Mouse (Mus musculus) MEL (cell line): ENCODE measurements around the gene Kcnab1. TPM values are rescaled to one million over a fixed set of nuclear protein-coding genes. Genes with fewer than 3 reads are reported as not detected.

Experiments used
- DNase-seq: peaks from one replicate; pipeline ENCODE4 v3.0.0; 2011; ENCODE audit warnings: low read depth, low spot score
- H3K27ac ChIP-seq: 2 replicates; pipeline ENCODE4 v1.5.1; 2012; ENCODE audit warnings: low read depth, mild to moderate bottlenecking, control low read depth, low read length, moderate library complexity; ENCODE audit not compliant: control insufficient read depth
- H3K27me3 ChIP-seq, 2 experiments: fragments of 150-350 bp in 1 of 2; sonication (generic) in 1 of 2; 2 replicates each; pipeline ENCODE4 v1.6.1; 2012; ENCODE audit warnings: low read length in 2 of 2, mild to moderate bottlenecking in 2 of 2, improper control_type of control experiment in 1 of 2, moderate library complexity in 1 of 2; ENCODE audit not compliant: insufficient read depth in 2 of 2, control insufficient read depth in 1 of 2
- H3K36me3 ChIP-seq, 2 experiments: 2 replicates each; pipeline ENCODE4 v1.6.1; 2012 to 2014; ENCODE audit warnings: low read length in 2 of 2, improper control_type of control experiment in 1 of 2, inconsistent platforms in 1 of 2, mild to moderate bottlenecking in 1 of 2; ENCODE audit not compliant: insufficient read depth in 2 of 2, control insufficient read depth in 1 of 2
- H3K4me1 ChIP-seq, 2 experiments: fragments of 150-350 bp in 1 of 2; sonication (generic) in 1 of 2; 2 replicates each; pipeline ENCODE4 v1.6.1; 2012; ENCODE audit warnings: low read length in 2 of 2, improper control_type of control experiment in 1 of 2, mild to moderate bottlenecking in 1 of 2; ENCODE audit not compliant: insufficient read depth in 2 of 2, control insufficient read depth in 1 of 2
- H3K4me3 ChIP-seq, 2 experiments: fragments of 150-350 bp in 1 of 2; sonication (generic) in 1 of 2; 2 replicates each; pipeline ENCODE4 v1.5.1; 2012; ENCODE audit warnings: low read depth in 2 of 2, low read length in 2 of 2, mild to moderate bottlenecking in 2 of 2, moderate library complexity in 2 of 2, control low read depth in 1 of 2, improper control_type of control experiment in 1 of 2; ENCODE audit not compliant: control insufficient read depth in 1 of 2, insufficient read depth in 1 of 2
- H3K79me2 ChIP-seq: 2 replicates; pipeline ENCODE4 v1.6.1; 2012; ENCODE audit warnings: mild to moderate bottlenecking, low read length, moderate library complexity; ENCODE audit not compliant: control insufficient read depth, poor library complexity, insufficient read depth
- H3K9ac ChIP-seq: 2 replicates; pipeline ENCODE4 v1.6.1; 2012; ENCODE audit warnings: low read depth, mild to moderate bottlenecking, control low read depth, low read length, moderate library complexity; ENCODE audit not compliant: control insufficient read depth, poor library complexity, severe bottlenecking
- H3K9me3 ChIP-seq: fragments of 150-350 bp; sonication (generic); replicated peaks from 2 replicates; pipeline ENCODE4 v1.6.1; 2012; ENCODE audit warnings: mild to moderate bottlenecking, low read length, improper control_type of control experiment, moderate library complexity; ENCODE audit not compliant: insufficient read depth
- CHD1 ChIP-seq: IDR thresholded peaks from 2 replicates; pipeline ENCODE4 v1.6.1; 2012; ENCODE audit warnings: low read depth, mild to moderate bottlenecking, inconsistent platforms, low read length, improper control_type of control experiment
- CHD2 ChIP-seq: IDR thresholded peaks from 2 replicates; pipeline ENCODE4 v1.6.1; 2011; ENCODE audit warnings: low read length, improper control_type of control experiment
- CTCF ChIP-seq, 3 experiments: IDR thresholded peaks in 2 of 3; conservative IDR thresholded peaks in 1 of 3; 2 replicates each; pipeline ENCODE4 v1.5.1; 2011 to 2012; ENCODE audit warnings: low read length in 3 of 3, low read depth in 2 of 3, mild to moderate bottlenecking in 2 of 3, improper control_type of control experiment in 1 of 3, inconsistent platforms in 1 of 3, mixed read lengths in 1 of 3, moderate library complexity in 1 of 3; ENCODE audit not compliant: control insufficient read depth in 1 of 3, insufficient read depth in 1 of 3, poor library complexity in 1 of 3, severe bottlenecking in 1 of 3
- GABPA ChIP-seq: IDR thresholded peaks from 2 replicates; pipeline ENCODE4 v1.6.1; 2012; ENCODE audit warnings: low read depth, mild to moderate bottlenecking, inconsistent platforms, low read length, improper control_type of control experiment, moderate library complexity
- GATA1 ChIP-seq: IDR thresholded peaks from 2 replicates; pipeline ENCODE4 v1.6.1; 2011; ENCODE audit warnings: low read depth, low read length, improper control_type of control experiment
- JUND ChIP-seq: IDR thresholded peaks from 2 replicates; pipeline ENCODE4 v1.6.1; 2011; ENCODE audit warnings: low read depth, mild to moderate bottlenecking, improper control_type of control experiment, low read length
- KAT2A ChIP-seq: conservative IDR thresholded peaks from 2 replicates; pipeline ENCODE4 v1.6.1; 2012; ENCODE audit warnings: low read depth, low read length, improper control_type of control experiment, inconsistent platforms
- MAZ ChIP-seq: IDR thresholded peaks from 2 replicates; pipeline ENCODE4 v1.6.1; 2012; ENCODE audit warnings: low read depth, mild to moderate bottlenecking, inconsistent platforms, low read length, improper control_type of control experiment
- MXI1 ChIP-seq: IDR thresholded peaks from 2 replicates; pipeline ENCODE4 v1.6.1; 2011; ENCODE audit warnings: mild to moderate bottlenecking, low read depth, low read length, improper control_type of control experiment
- MYB ChIP-seq: IDR thresholded peaks from 2 replicates; pipeline ENCODE4 v1.6.1; 2011; ENCODE audit warnings: mild to moderate bottlenecking, low read depth, low read length, improper control_type of control experiment
- NELFE ChIP-seq: IDR thresholded peaks from 2 replicates; pipeline ENCODE4 v1.6.1; 2011; ENCODE audit warnings: low read depth, low read length, improper control_type of control experiment
- NRF1 ChIP-seq: IDR thresholded peaks from 2 replicates; pipeline ENCODE4 v1.6.1; 2014; ENCODE audit warnings: low read depth, mild to moderate bottlenecking, inconsistent platforms, low read length, improper control_type of control experiment, moderate library complexity; ENCODE audit not compliant: poor library complexity, insufficient read depth, severe bottlenecking
- POLR2AphosphoS2 ChIP-seq: IDR thresholded peaks from 2 replicates; pipeline ENCODE4 v1.6.1; 2011; ENCODE audit warnings: low read length, improper control_type of control experiment
- POLR2AphosphoS5 ChIP-seq: IDR thresholded peaks from 2 replicates; pipeline ENCODE4 v1.6.1; 2012; ENCODE audit warnings: low read depth, borderline replicate concordance, mild to moderate bottlenecking, inconsistent platforms, low read length, moderate library complexity, mixed read lengths
- RCOR1 ChIP-seq: IDR thresholded peaks from 2 replicates; pipeline ENCODE4 v1.6.1; 2012; ENCODE audit warnings: low read depth, mild to moderate bottlenecking, inconsistent platforms, low read length, improper control_type of control experiment
- SIN3A ChIP-seq: IDR thresholded peaks from 2 replicates; pipeline ENCODE4 v1.6.1; 2012; ENCODE audit warnings: low read length, improper control_type of control experiment, inconsistent platforms
- TCF12 ChIP-seq: IDR thresholded peaks from 2 replicates; pipeline ENCODE4 v1.6.1; 2014; ENCODE audit warnings: low read depth, mild to moderate bottlenecking, inconsistent platforms, low read length, improper control_type of control experiment, moderate library complexity
- USF2 ChIP-seq, 2 experiments: IDR thresholded peaks; 2 replicates each; pipeline ENCODE4 v1.6.1; 2011 to 2012; ENCODE audit warnings: improper control_type of control experiment in 2 of 2, low read length in 2 of 2, borderline replicate concordance in 1 of 2, inconsistent platforms in 1 of 2, low read depth in 1 of 2, mild to moderate bottlenecking in 1 of 2; ENCODE audit not compliant: insufficient read depth in 1 of 2
- ZC3H11A ChIP-seq: IDR thresholded peaks from 2 replicates; pipeline ENCODE4 v1.6.1; 2012; ENCODE audit warnings: low read depth, mild to moderate bottlenecking, inconsistent platforms, low read length, improper control_type of control experiment
- polyA plus RNA-seq, 2 experiments: library from polyadenylated mRNA; stranded (reverse) in 1 of 2; unstranded in 1 of 2; fragments of >175 nt in 1 of 2; fragments of >200 nt in 1 of 2; gene quantifications; 2 replicates each; pipeline versions ENCODE4 v1.2.1 to v1.2.4; 2012; ENCODE audit warnings: low replicate concordance in 2 of 2, low read depth in 1 of 2; ENCODE audit not compliant: insufficient read length in 2 of 2, insufficient read depth in 1 of 2, missing spikeins in 1 of 2
- total RNA-seq: library from RNA; depleted of rRNA; stranded (reverse); fragments of 300-350 nt; gene quantifications from 2 replicates; pipeline ENCODE4 v1.2.3, GENCODE M21; 2012

Gene Kcnab1
- total and polyA plus RNA-seq, 3 experiments = 0.06 to 0.08 TPM; not detected in 1

DNA sequence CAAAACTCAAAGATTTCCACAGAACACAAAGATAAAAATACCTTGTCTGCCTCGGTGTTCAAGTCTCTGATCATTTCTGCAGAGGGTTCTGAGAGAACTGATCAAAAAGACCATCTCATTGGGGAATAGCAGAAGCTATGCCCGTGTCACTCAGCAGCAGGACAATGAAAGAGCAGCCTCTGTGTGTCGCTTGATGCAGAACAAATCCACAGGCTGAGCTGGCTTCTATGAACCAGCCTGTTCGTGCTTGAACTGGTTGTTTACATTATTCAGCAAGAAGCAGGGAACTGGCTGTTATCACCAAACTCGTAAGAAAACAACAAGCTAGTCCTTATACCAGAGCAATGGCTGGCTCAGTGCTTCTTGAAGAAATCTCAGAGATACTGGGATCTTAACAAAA, 193.4 kb downstream of the Kcnab1 start:
- Histone ChIP-seq H3K9ac (no peak overlapping the region), H3K36me3 (no peaks in the 10 kb centered on the region), H3K9me3 (no peaks in the 10 kb centered on the region), H3K27me3 (no peaks in the 10 kb centered on the region; a peak in 1 of 4 replicates), H3K4me1 (no peaks in the 10 kb centered on the region), H3K27ac (no peak overlapping the region), H3K79me2 (no peaks in the 10 kb centered on the region), H3K4me3 (no peak overlapping the region)
- no peak for TF ChIP-seq ZC3H11A
- no peak for TF ChIP-seq RCOR1
- TF ChIP-seq MAZ = no peak
- TF ChIP-seq USF2 (IDR thresholded peaks at IDR 0.05; ENCODE audit: borderline replicate concordance in 1 of 2, insufficient read depth in 1 of 2, low read depth in 1 of 2, low read length in 2 of 2) = no peak
- TF ChIP-seq GABPA = no peak
- no peak for TF ChIP-seq NELFE
- TF ChIP-seq CTCF (IDR thresholded peaks at IDR 0.05 in 2 of 3, conservative IDR thresholded peaks at IDR 0.05 in 1 of 3; ENCODE audit: control insufficient read depth in 1 of 3, insufficient read depth in 1 of 3, low read depth in 2 of 3, low read length in 3 of 3, poor library complexity in 1 of 3, severe bottlenecking in 1 of 3) = no peak
- no peak for TF ChIP-seq KAT2A
- TF ChIP-seq CHD1 = no peak
- no peak for TF ChIP-seq MYB
- no peak for TF ChIP-seq POLR2AphosphoS5
- TF ChIP-seq GATA1 = no peak
- no peak for TF ChIP-seq NRF1
- no peak for DNase-seq

DNA sequence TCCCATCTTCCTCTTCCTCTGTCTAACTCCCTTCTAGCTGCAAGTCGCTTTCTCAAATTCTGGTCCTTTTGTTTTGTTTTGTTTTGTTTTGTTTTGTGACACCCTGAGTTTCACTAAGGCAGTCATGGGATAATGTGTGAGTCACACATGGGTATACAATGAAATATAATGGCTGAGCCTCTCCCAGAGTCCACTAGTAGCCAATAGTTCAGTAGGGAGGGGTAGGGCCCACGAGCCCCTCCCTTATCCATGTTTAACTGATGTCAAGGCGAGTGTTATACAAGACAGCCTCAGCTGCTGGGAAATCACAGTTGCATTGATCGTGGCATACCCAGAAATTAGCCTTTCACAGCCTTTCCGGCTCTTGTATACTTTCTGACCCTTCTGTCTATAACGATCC, 206.7 kb downstream of the Kcnab1 start:
- DNase-seq = no peak
- H3K4me1 ChIP-seq = no peaks in the 10 kb centered on the region
- H3K9me3 ChIP-seq = no peaks in the 10 kb centered on the region
- no peaks in the 10 kb centered on the region for H3K79me2 ChIP-seq
- no peaks in the 10 kb centered on the region for H3K36me3 ChIP-seq
- no peak overlapping the region for H3K4me3 ChIP-seq
- H3K27me3 ChIP-seq = peaks cover 0 to 5% of the 10 kb centered on the region in 2 experiments; a peak in 3 of 4 replicates
- TF ChIP-seq CTCF (IDR thresholded peaks at IDR 0.05 in 2 of 3, conservative IDR thresholded peaks at IDR 0.05 in 1 of 3; ENCODE audit: control insufficient read depth in 1 of 3, insufficient read depth in 1 of 3, low read depth in 2 of 3, low read length in 3 of 3, poor library complexity in 1 of 3, severe bottlenecking in 1 of 3) = no peak
- TF ChIP-seq JUND = no peak
- TF ChIP-seq CHD1 = no peak
- TF ChIP-seq KAT2A = no peak
- H3K27ac ChIP-seq = no peak overlapping the region
- H3K9ac ChIP-seq = no peak overlapping the region

DNA sequence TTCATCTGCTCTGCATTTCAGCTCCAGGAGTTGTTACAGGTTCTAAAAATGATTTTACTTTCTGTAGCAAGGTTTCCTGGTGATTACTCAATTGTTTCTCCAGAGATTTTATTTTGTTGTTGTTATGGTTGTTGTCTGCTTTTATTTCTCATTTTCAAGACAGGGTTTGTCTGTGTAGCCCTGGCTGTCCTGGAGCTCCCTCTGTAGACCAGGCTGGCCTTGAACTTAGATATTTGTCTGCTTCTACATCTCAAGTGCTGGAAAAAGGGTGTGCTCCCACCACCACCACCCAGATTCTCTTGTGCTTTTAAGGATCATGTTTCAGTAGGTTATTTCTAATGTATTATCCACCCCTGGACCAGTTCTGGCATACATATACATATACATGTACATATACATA, 207.6 kb downstream of the Kcnab1 start:
- Histone ChIP-seq H3K4me3 (no peak overlapping the region), H3K9ac (no peak overlapping the region), H3K27me3 (peaks cover 0 to 5% of the 10 kb centered on the region in 2 experiments; a peak in 3 of 4 replicates), H3K9me3 (no peaks in the 10 kb centered on the region), H3K36me3 (no peaks in the 10 kb centered on the region), H3K27ac (no peak overlapping the region), H3K4me1 (no peaks in the 10 kb centered on the region), H3K79me2 (no peaks in the 10 kb centered on the region)
- DNase-seq = no peak
- TF ChIP-seq POLR2AphosphoS2 (no peak), MXI1 (no peak), SIN3A (no peak), ZC3H11A (no peak), CHD2 (no peak), MYB (no peak), TCF12 (no peak)
